Mouse (Mus musculus): ENCODE results near the gene Ccdc155. TPM values are rescaled to one million over a fixed set of nuclear protein-coding genes. Genes with fewer than 3 reads are reported as not detected.
A peak's percentile ranks its signal among the peaks of the same experiment; 100 is the strongest.

Gene Ccdc155
- polyA plus RNA-seq (2015; fragmentation: Nextera tagmentation; extraction: Ambion mirVana), result 0.05 TPM in 1 of 2 replicates, not detected in the other

DNA sequence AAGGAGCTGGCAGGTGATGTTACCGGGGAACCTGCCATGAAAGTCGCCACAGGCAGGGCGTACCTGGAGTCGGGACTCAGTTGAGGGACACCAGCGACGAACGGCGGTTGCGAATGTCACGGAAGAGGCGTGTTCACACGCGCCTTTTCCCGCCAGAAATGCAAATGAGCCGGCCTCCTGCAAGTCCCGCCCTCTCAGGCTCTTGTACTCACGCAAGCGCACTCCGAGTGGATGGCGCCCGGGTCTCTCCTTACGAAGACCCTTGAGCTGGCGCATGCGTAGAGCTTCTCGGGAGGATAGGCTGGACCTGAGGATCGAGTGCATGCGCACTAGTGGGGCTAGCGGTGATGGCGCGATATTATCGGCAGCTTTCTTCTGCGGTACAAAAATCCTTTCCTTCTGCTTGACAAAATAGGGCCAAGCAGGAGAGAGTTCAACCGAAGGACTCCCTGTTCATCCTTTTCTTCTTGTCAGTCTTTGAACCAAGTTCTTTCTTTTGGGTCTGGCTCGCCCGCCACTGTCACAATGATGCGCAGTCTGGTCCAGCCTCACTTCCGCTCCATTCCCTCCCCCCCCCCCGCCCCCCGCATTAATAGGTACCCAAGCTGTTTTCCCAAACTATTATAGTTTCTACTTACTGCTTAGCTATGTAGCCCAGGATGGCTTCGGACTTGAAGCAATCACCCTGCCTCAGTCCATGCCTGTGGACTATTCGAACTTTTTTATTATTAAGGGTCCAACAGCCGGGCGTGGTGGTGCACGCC lies at the start of gene Ccdc155:
Ccdc155 (minus strand) TSS at position 513 of the 764 bp plus-strand sequence.
- 5% methylated on average over 44 of the region's 44 CpGs for WGBS (ENCODE audit: insufficient replicate concordance)

DNA sequence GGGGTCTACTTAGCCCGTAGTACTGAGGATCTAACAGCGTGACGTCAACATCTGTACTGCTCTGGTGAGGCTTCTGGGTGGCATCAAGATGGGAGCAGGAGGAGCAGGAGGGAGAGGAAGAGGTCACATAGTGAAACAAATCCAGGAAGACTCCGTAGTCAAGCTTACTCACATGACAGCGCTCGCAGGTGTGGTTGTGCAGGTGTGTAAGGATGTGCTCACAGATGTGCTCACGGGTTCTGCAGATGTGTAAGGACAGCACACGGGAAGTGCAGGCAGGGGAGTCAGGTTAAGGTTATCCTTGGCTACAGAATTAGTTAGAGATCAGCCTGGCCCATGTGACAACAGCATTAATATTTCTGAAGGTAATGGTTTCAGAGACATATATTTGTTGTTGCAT lies 49.1 kb upstream of the Ccdc155 start:
- no peak for ATAC-seq (ENCODE audit: low read depth)

More for the DNA sequence above, at the start of gene Ccdc155:
- H3K27me3 ChIP-seq (ENCODE audit: control insufficient read depth, insufficient read depth, low read depth, low read length), result no peaks in the 10 kb centered on the region
- ATAC-seq (ENCODE audit: low read depth), result peak; percentile 91
- H3K4me2 ChIP-seq (ENCODE audit: low read depth, low read length), result peak within 1 kb of the TSS; percentile 57
- H3K27ac ChIP-seq (ENCODE audit: low read length), result no peak within 1 kb of the TSS
- 0 out of 2 replicates have a peak within 1 kb of the TSS, but pooled peaks have one; percentile 1 for H3K9ac ChIP-seq (ENCODE audit: low read depth, low read length)
- peaks cover 5% of the 10 kb centered on the region; the same call in 1 of the 2 replicates for H3K4me1 ChIP-seq (ENCODE audit: control insufficient read depth, low read depth, low read length)
- no peaks in the 10 kb centered on the region for H3K9me3 ChIP-seq (replicated peaks; ENCODE audit: control insufficient read depth, low read length)
- H3K36me3 ChIP-seq (ENCODE audit: control insufficient read depth, insufficient read depth), result no peaks in the 10 kb centered on the region
- peak within 1 kb of the TSS; percentile 56 for H3K4me3 ChIP-seq (ENCODE audit: low read depth, low read length)

DNA sequence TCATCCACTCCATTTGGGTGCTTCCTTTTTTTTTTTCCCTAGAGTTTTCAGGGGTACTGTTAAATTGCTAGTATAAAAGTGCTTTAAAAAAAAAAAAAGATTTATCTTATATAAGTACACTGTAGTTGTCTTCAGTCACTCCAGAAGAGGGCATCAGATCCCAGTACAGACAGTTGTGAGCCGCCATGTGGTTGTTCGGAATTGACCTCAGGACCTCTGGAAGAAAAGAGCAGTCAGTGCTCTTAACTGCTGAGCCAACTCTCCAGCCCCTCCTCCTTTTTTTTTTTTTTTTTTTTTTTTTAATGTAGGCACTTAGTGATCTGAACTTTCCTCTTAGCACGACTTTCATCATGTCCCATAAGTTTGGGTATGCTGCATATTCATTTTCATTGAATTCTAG lies 43.0 kb upstream of the Ccdc155 start:
- H3K4me1 ChIP-seq (ENCODE audit: control insufficient read depth, low read depth, low read length), result no peaks in the 10 kb centered on the region
- no peak overlapping the region for H3K9ac ChIP-seq (ENCODE audit: low read depth, low read length)
- H3K27ac ChIP-seq (ENCODE audit: low read length), result no peak overlapping the region
- no peak overlapping the region for H3K4me2 ChIP-seq (ENCODE audit: low read depth, low read length)
- H3K4me3 ChIP-seq (ENCODE audit: low read depth, low read length), result no peak overlapping the region
- no peak for ATAC-seq (ENCODE audit: low read depth)
- WGBS (ENCODE audit: insufficient replicate concordance), result 36% methylated on average over 3 of the region's 3 CpGs
- H3K9me3 ChIP-seq (replicated peaks; ENCODE audit: control insufficient read depth, low read length), result no peaks in the 10 kb centered on the region
- H3K27me3 ChIP-seq (ENCODE audit: control insufficient read depth, insufficient read depth, low read depth, low read length), result no peaks in the 10 kb centered on the region
- H3K36me3 ChIP-seq (ENCODE audit: control insufficient read depth, insufficient read depth), result no peaks in the 10 kb centered on the region

More for the DNA sequence above, 49.1 kb upstream of the Ccdc155 start:
- H3K4me3 ChIP-seq (ENCODE audit: low read depth, low read length), result no peak overlapping the region
- H3K4me1 ChIP-seq (ENCODE audit: control insufficient read depth, low read depth, low read length), result no peaks in the 10 kb centered on the region
- no peaks in the 10 kb centered on the region for H3K36me3 ChIP-seq (ENCODE audit: control insufficient read depth, insufficient read depth)
- WGBS (ENCODE audit: insufficient replicate concordance), result 72% methylated on average over 8 of the region's 8 CpGs
- H3K4me2 ChIP-seq (ENCODE audit: low read depth, low read length), result no peak overlapping the region
- no peak overlapping the region for H3K9ac ChIP-seq (ENCODE audit: low read depth, low read length)
- H3K27me3 ChIP-seq (ENCODE audit: control insufficient read depth, insufficient read depth, low read depth, low read length), result no peaks in the 10 kb centered on the region
- no peak overlapping the region for H3K27ac ChIP-seq (ENCODE audit: low read length)
- no peaks in the 10 kb centered on the region for H3K9me3 ChIP-seq (replicated peaks; ENCODE audit: control insufficient read depth, low read length)

DNA sequence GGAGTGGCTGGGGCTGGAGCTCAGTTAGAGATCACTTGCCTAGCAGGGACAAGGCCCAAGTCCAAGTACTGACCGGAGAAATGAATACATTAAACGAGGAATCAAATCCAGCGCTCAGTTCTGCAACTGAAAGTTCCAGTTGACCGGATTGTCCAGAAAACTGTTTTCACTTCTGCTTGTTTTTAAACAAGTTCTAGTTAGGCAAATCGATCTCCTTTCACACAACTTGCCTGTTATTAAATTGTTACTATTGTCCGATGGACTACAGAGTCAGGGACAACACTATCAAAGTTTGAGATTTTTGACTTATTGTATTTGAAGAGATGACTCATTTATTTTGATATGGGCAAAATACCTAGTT lies 36.7 kb upstream of the Ccdc155 start:
- Histone ChIP-seq H3K9me3 (replicated peaks; ENCODE audit: control insufficient read depth, low read length) (no peaks in the 10 kb centered on the region), H3K4me3 (ENCODE audit: low read depth, low read length) (no peak overlapping the region), H3K27ac (ENCODE audit: low read length) (no peak overlapping the region), H3K4me2 (ENCODE audit: low read depth, low read length) (0 out of 2 replicates have a peak overlapping the region, but pooled peaks have one; percentile 8), H3K27me3 (ENCODE audit: control insufficient read depth, insufficient read depth, low read depth, low read length) (no peaks in the 10 kb centered on the region), H3K4me1 (ENCODE audit: control insufficient read depth, low read depth, low read length) (peaks cover 9% of the 10 kb centered on the region), H3K36me3 (ENCODE audit: control insufficient read depth, insufficient read depth) (no peaks in the 10 kb centered on the region), H3K9ac (ENCODE audit: low read depth, low read length) (no peak overlapping the region)
- no peak for ATAC-seq (ENCODE audit: low read depth)
- 74% methylated on average over 6 of the region's 6 CpGs for WGBS (ENCODE audit: insufficient replicate concordance)

DNA sequence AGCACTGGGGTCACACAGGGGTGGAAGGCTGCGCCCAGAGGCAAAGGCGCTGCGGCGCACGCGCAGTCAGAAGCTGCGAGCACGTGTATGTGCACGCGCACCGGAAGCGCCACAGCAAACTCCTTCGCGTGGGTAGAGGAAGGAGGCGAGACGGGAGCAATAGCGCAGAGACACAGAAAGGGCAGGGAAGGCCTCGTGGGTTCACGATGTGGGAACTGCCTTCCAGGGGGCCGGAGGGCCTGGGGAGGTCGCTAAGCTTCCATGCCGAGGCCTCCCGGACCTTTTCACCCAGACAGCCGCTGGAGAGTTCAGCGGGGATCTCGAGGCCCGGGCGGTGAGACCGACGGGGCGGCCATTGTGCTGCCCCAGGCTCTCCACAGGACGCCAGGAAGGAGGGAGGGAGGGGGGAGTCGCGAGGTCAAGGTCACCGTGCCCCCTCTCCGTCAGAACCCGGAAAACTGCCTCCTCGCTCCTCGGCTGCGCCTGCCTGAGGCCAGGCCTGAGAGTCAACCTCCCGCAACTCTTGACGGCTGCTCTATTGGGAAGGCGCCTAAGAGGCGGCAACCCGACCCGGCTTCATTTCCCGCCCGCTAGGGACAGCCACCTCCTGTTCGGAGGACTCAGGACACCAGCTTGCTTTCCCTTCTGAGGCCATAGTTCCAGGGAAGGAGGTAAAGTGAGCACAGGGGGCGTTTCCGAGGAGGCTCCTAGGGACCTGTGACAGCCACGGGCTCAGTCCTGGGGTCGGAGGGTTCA lies 36.1 kb upstream of the Ccdc155 start, which contains the start of gene Slc6a16:
Slc6a16 (plus strand) TSS at position 453 of the 756 bp plus-strand sequence.
- Histone ChIP-seq H3K4me3 (ENCODE audit: low read depth, low read length) (no peak within 1 kb of the TSS), H3K27ac (ENCODE audit: low read length) (no peak within 1 kb of the TSS), H3K36me3 (ENCODE audit: control insufficient read depth, insufficient read depth) (no peaks in the 10 kb centered on the region), H3K9me3 (replicated peaks; ENCODE audit: control insufficient read depth, low read length) (no peaks in the 10 kb centered on the region), H3K27me3 (ENCODE audit: control insufficient read depth, insufficient read depth, low read depth, low read length) (no peaks in the 10 kb centered on the region), H3K4me1 (ENCODE audit: control insufficient read depth, low read depth, low read length) (peaks cover 9% of the 10 kb centered on the region), H3K9ac (ENCODE audit: low read depth, low read length) (no peak within 1 kb of the TSS), H3K4me2 (ENCODE audit: low read depth, low read length) (0 out of 2 replicates have a peak within 1 kb of the TSS, but pooled peaks have one; percentile 8)
- ATAC-seq (ENCODE audit: low read depth), result no peak; the same call in 1 of the 2 replicates
- 54% methylated on average over 53 of the region's 53 CpGs for WGBS (ENCODE audit: insufficient replicate concordance)

DNA sequence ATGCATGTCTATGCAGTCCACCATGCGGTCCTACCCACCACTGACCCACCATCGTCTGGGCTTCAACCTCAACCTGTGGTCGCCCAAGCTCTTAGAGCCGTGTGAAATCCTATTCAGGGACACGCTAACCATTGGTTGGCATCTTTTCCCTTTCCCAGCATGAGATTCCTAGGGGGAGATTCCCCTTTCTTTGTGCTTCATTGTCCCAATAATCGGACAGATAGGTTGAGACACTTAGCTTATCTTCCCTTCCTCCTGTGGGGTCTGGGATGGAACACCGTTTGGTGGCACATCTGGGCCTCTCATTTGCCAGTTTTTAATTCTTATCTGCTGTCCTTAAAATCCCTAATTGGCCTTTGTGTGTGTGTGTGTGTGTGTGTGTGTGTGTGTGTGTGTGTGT lies 35.4 kb upstream of the Ccdc155 start:
- no peaks in the 10 kb centered on the region for H3K27me3 ChIP-seq (ENCODE audit: control insufficient read depth, insufficient read depth, low read depth, low read length)
- H3K36me3 ChIP-seq (ENCODE audit: control insufficient read depth, insufficient read depth), result no peaks in the 10 kb centered on the region
- 64% methylated on average over 7 of the region's 7 CpGs for WGBS (ENCODE audit: insufficient replicate concordance)
- H3K4me3 ChIP-seq (ENCODE audit: low read depth, low read length), result no peak overlapping the region
- H3K27ac ChIP-seq (ENCODE audit: low read length), result no peak overlapping the region
- no peaks in the 10 kb centered on the region for H3K9me3 ChIP-seq (replicated peaks; ENCODE audit: control insufficient read depth, low read length)
- no peak overlapping the region for H3K9ac ChIP-seq (ENCODE audit: low read depth, low read length)
- no peak overlapping the region for H3K4me2 ChIP-seq (ENCODE audit: low read depth, low read length)
- peaks cover 9% of the 10 kb centered on the region for H3K4me1 ChIP-seq (ENCODE audit: control insufficient read depth, low read depth, low read length)
- no peak for ATAC-seq (ENCODE audit: low read depth)

DNA sequence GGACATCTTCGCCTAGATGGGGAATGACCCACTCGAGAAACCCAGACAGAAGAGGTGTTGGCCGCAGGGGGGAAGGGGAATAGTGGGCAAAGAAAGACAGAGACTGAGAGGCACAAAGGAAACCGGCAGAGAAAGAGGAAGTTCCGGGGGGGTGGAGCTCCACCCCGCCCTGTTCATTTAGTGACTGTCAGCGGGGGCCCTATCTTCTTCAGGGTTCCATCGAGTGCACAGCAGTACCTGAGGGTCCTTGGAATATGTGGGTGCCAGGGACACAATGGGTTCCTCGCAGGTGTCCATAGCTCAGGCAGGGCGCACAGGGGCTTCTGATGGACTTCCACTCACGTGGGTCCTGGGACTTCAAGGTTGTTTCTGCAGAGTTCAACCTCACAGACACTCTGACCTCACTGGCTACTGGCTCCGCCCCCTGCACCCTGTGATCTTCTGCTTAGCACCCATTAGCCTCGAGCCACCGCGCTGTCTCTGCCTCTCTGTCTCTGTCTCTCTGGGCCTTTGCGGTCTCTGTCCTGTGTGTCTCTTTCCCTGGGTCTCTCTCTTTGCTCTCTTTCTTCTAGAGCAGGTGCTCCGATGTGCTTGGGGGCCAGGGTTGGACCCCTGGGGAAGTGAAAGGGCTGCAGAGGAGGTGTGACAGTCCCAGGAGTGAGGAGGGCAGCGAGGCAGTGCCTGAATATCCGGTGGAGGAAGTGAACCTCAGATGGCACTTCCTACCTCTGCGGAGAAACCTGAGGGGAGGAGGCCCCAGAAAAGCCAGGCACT lies 34.2 kb upstream of the Ccdc155 start, which contains the start of gene Cd37:
Cd37 (minus strand) TSS at position 393 of the 774 bp plus-strand sequence.
- Histone ChIP-seq H3K4me1 (ENCODE audit: control insufficient read depth, low read depth, low read length) (peaks cover 13% of the 10 kb centered on the region), H3K27ac (ENCODE audit: low read length) (peak within 1 kb of the TSS; percentile 75), H3K9ac (ENCODE audit: low read depth, low read length) (peak within 1 kb of the TSS; percentile 29), H3K4me2 (ENCODE audit: low read depth, low read length) (peak within 1 kb of the TSS; percentile 62), H3K9me3 (replicated peaks; ENCODE audit: control insufficient read depth, low read length) (no peaks in the 10 kb centered on the region), H3K4me3 (ENCODE audit: low read depth, low read length) (peak within 1 kb of the TSS; percentile 49), H3K27me3 (ENCODE audit: control insufficient read depth, insufficient read depth, low read depth, low read length) (no peaks in the 10 kb centered on the region), H3K36me3 (ENCODE audit: control insufficient read depth, insufficient read depth) (no peaks in the 10 kb centered on the region)
- peak; percentile 49; the same call in 1 of the 2 replicates for ATAC-seq (ENCODE audit: low read depth)
- WGBS (ENCODE audit: insufficient replicate concordance), result 9% methylated on average over 20 of the region's 20 CpGs

DNA sequence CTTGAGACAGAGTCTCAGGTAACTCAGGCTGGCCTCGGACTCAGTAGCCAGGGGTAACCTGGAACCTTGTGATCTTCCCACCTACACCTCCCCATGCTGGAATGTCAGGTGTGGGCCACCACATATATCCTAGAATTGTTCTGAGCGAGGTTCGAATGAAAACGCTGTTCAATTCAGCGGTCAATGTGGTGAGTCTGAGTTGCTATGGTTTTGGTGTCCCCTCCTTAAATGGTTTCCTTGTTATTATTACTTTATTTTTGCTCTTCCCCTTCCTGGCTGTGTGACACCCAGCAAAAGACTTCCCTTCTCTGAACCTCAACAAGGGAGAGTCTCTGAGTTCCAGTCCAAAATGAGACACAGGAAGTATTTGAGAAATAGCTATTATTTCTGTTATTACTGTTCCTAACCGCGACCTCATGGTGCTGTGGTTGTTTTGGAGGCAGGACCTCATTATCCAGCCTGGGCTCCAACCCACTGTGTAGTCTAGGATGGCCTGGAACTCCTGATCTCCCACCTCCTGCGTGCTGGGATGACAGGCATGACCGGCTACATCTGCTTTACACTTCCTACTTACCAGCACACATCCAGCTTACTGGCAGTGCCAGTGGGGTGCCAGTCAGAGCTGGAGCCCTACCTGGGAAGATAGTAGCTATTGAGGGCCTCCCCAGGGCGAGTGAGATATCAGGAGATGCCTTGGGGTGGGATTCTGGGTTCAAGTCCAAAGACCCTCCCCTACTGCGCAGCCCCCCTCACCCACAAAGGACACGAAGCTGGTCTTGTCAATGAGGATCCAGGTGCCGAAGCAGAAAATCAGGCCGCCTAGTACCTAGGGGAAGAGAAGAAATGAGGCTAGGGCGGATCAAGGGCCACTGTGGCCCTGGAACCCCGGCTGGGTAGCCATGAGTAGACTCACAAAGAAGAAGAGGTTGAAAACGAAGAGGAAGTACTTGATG lies 33.3 kb upstream of the Ccdc155 start:
- no peak for ATAC-seq (ENCODE audit: low read depth)
- WGBS (ENCODE audit: insufficient replicate concordance), result 36% methylated on average over 17 of the region's 17 CpGs
- H3K36me3 ChIP-seq (ENCODE audit: control insufficient read depth, insufficient read depth), result no peaks in the 10 kb centered on the region
- H3K4me2 ChIP-seq (ENCODE audit: low read depth, low read length), result peak overlapping the region; percentile 62
- H3K4me1 ChIP-seq (ENCODE audit: control insufficient read depth, low read depth, low read length), result peaks cover 14% of the 10 kb centered on the region
- H3K9me3 ChIP-seq (replicated peaks; ENCODE audit: control insufficient read depth, low read length), result no peaks in the 10 kb centered on the region
- peak overlapping the region; percentile 75 for H3K27ac ChIP-seq (ENCODE audit: low read length)
- no peaks in the 10 kb centered on the region for H3K27me3 ChIP-seq (ENCODE audit: control insufficient read depth, insufficient read depth, low read depth, low read length)
- H3K4me3 ChIP-seq (ENCODE audit: low read depth, low read length), result peak overlapping the region; percentile 49
- peak overlapping the region; percentile 29 for H3K9ac ChIP-seq (ENCODE audit: low read depth, low read length)
